Mouse (Mus musculus) kidney, postnatal 25 days (tissue): ENCODE measurements at regions not wholly inside any gene's neighbourhood (a gene's known extent, or its start where the extent isn't known, plus 50 kb on each side); places are given as distances from the start of the nearest gene placed in this dataset.

ENCODE experiments used
- DNase-seq, 2 experiments: peaks; one replicate each; pipeline ENCODE4 v3.0.0; 2021; ENCODE audit warnings: mixed read lengths in 2 of 2

GRCm38 (mm10) chr4:34226886-34227285, 176.9 kb upstream of the Spaca1 start:
- no peak for DNase-seq

DNA sequence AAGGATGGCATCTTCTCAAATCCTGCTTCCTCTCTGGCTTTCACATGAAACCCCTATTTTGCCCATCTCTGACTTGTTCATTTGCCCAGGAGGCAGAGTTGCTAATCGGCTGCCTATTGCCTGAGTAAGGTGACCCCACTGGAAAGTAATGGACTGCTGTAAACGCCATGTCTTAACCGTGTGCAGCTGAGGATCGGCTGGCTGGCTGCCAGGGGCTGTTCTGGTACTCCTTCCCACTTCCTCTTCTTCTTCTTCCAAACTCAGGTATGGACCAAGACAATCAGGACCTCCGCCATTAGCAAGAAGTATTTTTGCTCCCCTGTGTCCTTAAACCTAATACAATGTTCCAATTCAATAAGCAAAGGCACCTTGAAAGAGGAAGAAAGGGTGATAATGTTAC, 177.6 kb upstream of the Spaca1 start:
- no peak for DNase-seq

GRCm38 (mm10) chr4:34231270-34231669, 181.3 kb upstream of the Spaca1 start:
- DNase-seq, result peak; percentile 67 to 74

- DNase-seq, result peak; percentile 65 to 69
Measured at GRCm38 (mm10) chr4:34234204-34234603, 184.2 kb upstream of the Spaca1 start.

DNA sequence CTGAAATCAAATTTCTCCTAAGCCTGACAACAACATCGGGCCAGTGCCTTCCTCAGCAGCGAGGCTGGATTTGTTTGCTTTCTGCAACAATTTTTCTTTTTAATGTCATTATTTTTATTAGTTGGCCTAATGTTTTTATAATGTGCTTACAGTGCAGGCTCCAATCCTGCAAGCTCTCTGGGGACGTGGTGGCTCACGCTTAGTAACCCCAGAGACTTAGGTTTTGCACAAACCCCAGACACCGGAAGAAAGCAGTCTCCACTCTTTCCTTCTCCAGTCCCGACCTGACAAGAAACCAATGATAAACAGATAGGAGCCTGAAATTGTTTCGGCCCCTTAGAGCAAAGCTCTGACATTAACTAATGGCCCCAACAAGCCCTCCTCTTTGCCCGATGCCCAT, 184.7 kb upstream of the Spaca1 start:
- DNase-seq, result peak; percentile 25 to 61

GRCm38 (mm10) chr4:34237791-34238190, 187.8 kb upstream of the Spaca1 start:
- no peak for DNase-seq

GRCm38 (mm10) chr4:34239624-34240023, 189.6 kb upstream of the Spaca1 start:
- no peak for DNase-seq

DNA sequence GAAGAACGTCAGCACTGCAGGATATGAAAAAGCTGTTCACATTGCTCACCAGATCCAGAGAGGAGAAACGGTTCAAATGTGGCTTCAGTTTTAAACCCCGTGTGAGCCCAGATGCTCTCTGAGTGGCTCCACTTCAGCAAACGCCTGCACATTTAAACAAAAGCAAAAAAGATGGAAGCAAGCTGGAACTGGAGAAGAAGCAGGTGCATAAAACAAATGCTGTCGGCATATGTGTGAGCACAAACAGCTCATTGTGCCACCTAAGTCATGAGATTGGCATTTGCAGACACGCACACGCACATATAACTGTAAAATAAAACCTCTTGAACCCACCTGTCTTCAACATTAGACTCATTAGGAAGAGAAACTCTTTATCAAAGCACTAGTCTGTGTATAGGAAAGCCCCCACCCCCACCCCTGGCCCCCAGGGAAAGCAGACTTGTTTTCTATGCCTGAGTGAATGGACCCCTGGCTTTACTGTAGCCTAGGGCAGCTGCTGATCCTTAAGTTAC, 191.1 kb upstream of the Spaca1 start:
- no peak for DNase-seq

- no peak for DNase-seq
Measured at GRCm38 (mm10) chr4:34241673-34242072, 191.7 kb upstream of the Spaca1 start.

GRCm38 (mm10) chr4:34259444-34259843, 209.5 kb upstream of the Spaca1 start:
- DNase-seq, result no peak

DNA sequence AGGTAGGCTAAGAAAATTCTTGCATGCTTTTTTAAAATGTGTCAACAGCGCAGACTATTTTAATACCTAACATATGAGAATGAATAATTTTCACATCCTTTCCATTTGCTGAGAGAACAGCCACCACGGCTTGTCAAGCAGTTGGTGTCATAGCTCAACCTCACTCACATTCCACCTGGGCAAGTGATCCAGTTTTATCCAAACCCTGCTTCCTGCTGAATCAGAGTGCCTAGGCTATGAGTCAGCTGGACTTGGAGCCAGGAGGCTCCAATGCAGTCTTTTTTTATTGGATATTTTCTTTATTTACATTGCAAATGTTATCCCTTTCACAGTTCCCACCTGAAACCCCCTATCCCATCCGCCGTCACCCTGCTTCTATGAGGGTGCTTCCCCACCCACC, 210.5 kb upstream of the Spaca1 start:
- no peak for DNase-seq

- no peak for DNase-seq
Measured at GRCm38 (mm10) chr4:34261809-34262208, 211.8 kb upstream of the Spaca1 start.

- DNase-seq, result no peak
Measured at GRCm38 (mm10) chr4:34264431-34264830, 214.4 kb upstream of the Spaca1 start.

DNA sequence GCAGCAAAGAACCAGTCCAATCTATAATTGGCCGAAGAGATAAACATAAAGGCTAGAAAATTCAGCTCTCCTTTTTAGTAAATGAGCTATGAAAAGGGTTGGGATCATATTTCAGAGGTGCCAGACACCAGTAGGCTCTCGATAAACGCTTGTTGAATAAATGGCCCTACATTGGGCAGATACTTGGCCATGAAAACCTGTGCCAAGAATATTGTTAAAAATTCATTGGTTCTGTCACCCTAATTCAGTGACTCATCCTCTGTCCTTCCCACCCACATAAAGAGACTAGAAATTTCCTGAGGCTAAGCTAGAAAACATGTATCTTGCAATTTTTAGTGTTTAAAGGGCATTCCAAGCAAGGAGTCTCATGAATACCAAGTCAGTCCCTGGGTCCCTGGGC, 224.3 kb upstream of the Spaca1 start:
- no peak for DNase-seq

DNA sequence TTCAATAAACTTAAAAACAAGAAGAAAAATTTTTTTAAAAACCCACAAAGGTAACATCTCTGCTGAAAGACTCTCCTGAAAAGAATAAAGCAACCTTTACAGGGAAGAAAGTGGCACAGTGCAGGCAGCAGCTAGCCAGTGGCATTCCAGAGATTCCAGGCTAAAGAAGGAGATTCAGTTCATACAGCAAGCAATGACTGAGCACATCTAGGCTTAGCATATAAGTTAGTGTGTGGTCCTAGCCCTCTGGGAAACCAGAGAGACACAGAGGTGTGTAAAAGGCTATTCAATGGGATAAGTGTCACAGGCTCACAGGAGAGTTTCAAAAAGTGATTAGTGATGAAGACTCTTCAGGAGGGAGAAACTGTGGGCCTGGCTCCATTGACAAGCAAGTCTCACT, 225.4 kb upstream of the Spaca1 start:
- no peak for DNase-seq

DNA sequence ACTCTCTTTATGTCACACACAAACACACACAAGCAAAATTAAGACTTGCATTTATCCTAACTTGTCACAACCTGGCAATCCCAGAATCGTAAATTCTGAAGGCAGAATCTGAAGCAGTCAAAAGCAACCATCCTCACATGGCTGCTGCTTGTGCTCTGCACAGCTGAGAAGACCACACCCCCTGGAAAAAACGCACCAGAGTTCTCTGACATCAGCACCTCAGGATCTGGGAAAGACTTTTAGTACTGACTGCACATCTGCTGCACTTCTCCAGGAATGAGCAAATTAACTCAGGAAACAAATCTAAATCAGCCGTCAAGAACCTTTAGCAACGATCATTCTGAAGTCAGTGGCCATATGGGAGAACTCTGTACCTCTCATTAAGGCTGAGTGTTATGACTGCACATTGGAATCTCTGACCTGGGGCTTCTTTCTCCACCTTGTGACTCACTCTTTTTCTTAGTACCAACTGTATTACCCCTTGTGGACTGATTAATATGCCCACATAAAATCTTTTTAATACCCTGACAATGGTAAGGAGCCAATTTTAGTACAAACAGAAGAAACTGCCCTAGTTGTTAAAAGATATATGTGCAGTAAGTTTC, 248.1 kb upstream of the Akirin2 start:
- no peak for DNase-seq

GRCm38 (mm10) chr4:34308921-34309563, 241.7 kb upstream of the Akirin2 start:
- DNase-seq, result no peak

- DNase-seq, result no peak
Measured at GRCm38 (mm10) chr4:34310061-34310642, 240.6 kb upstream of the Akirin2 start.

GRCm38 (mm10) chr4:34315848-34316247, 234.9 kb upstream of the Akirin2 start:
- no peak for DNase-seq

- DNase-seq, result no peak
Measured at GRCm38 (mm10) chr4:34322841-34323240, 227.9 kb upstream of the Akirin2 start.

DNA sequence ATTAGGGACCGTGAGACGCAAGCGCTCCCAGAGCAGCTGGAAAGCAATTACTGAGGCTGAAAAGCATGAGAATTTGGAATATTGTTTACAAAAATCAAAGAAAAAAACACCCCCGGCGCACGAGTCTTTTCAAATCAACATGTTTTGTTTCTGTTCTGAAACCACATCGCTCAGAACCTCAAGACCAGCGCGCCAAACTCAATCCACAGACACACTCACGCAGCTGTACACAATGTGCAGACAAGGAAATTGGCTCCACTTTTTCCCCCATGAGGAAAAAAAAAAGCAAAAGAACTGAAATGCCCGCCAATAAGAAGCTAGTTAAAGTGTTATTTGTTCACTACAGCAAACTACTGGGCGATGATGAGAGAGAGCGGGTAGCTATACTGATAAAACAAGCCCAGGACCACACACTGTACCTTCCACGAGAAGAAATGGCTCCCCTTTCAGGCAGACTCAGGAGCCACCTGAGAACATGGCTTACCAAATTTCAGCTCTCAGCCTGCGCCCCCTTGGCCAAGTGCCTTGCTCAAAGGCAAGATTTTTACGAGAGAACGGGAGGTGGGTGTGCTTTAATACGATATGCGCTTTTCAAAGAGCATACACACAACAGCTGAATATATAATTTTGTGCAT, 222.5 kb upstream of the Akirin2 start:
- no peak for DNase-seq

GRCm38 (mm10) chr4:34336971-34337797, 213.6 kb upstream of the Akirin2 start:
- DNase-seq, result no peak

DNA sequence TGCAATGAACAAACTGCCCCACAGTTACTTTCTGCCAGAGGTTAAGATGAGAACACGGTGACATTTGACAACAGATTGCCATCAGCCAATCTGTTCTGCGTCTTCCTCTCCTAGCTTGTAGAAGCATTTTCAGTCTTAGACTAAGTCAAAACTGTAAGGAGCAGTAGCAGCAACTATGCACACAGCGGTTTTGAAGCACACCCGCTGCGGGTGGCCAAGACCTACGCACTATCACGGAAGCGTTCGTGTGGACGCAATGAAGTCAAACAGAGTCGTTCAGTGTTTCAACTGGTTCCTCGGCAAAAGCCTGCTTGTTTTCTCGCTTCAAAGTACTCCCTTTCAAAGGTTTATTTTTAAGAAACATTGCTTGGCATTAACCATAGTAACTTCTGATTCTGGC, 212.9 kb upstream of the Akirin2 start:
- DNase-seq, result no peak
